Mouse (Mus musculus): ENCODE data around the gene Pikfyve. TPM values are rescaled to one million over a fixed set of nuclear protein-coding genes. Genes with fewer than 3 reads are reported as not detected.

The Pikfyve gene
- total RNA-seq, 1 experiment: 30.4 TPM

- no peak overlapping the region for H3K4me3 ChIP-seq (ENCODE audit: insufficient read depth in 1 of 2, low read depth in 1 of 2, low read length in 2 of 2, poor library complexity in 1 of 2, severe bottlenecking in 1 of 2)
- no peaks in the 10 kb centered on the region for H3K9me3 ChIP-seq (ENCODE audit: control insufficient read depth, insufficient read depth, low read depth, low read length)
- peaks cover 0 to 3% of the 10 kb centered on the region in 2 experiments; a peak in 1 of 4 replicates for H3K4me1 ChIP-seq (ENCODE audit: control insufficient read depth in 2 of 2, insufficient read depth in 2 of 2, low read length in 2 of 2, poor library complexity in 1 of 2)
- TF ChIP-seq MAFK (IDR thresholded peaks at IDR 0.05; ENCODE audit: insufficient read depth, low read depth, low read length): no peak
- TF ChIP-seq ZNF384 (IDR thresholded peaks at IDR 0.05; ENCODE audit: low read depth, low read length): no peak
- no peak for TF ChIP-seq HCFC1 (IDR thresholded peaks at IDR 0.05; ENCODE audit: borderline replicate concordance, insufficient read depth, low read length)
- TF ChIP-seq CHD2 (IDR thresholded peaks at IDR 0.05; ENCODE audit: low read depth, low read length): no peak
- TF ChIP-seq ZC3H11A (IDR thresholded peaks at IDR 0.05; ENCODE audit: borderline replicate concordance, low read depth, low read length): no peak
- H3K36me3 ChIP-seq (ENCODE audit: control insufficient read depth, insufficient read depth, low read length, poor library complexity, severe bottlenecking): peaks cover 6% of the 10 kb centered on the region
- no peak overlapping the region for H3K9ac ChIP-seq (ENCODE audit: insufficient read depth, low read depth, low read length, poor library complexity, severe bottlenecking)
- H3K27ac ChIP-seq (ENCODE audit: insufficient read depth, low read depth, low read length, poor library complexity, severe bottlenecking): no peak overlapping the region
- in situ Hi-C loops (cut with MboI; ENCODE audit: low sequenced_read_pairs in 2 of 2, unreplicated experiment in 2 of 2): no loop called here
- DNase-seq (ENCODE audit: low read depth, low spot score): no peak
Measured at GRCm38 (mm10) chr1:65176171-65176570, 10.3 kb upstream of the Pikfyve start.

DNA sequence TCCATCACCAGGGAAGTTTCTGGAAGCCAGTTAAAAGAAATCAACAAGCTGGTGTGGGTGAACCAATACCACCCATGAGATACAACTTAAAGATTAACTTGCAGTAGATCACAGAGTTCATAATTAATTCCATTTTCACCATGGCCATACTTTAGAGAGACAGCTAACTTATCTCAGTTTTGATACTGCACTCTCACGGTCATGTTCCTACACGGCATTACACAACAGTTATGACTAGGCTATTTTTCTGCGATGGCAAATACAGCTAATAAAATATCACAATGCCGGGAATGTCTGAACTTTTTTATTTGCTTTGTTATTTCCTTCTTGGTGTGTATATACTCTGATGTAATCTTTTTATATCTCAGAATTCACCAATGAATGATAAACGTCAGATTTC, 9.6 kb upstream of the Pikfyve start:
- Histone ChIP-seq H3K4me3 (ENCODE audit: insufficient read depth in 1 of 2, low read depth in 1 of 2, low read length in 2 of 2, poor library complexity in 1 of 2, severe bottlenecking in 1 of 2) (no peak overlapping the region), H3K9me3 (ENCODE audit: control insufficient read depth, insufficient read depth, low read depth, low read length) (no peaks in the 10 kb centered on the region), H3K9ac (ENCODE audit: insufficient read depth, low read depth, low read length, poor library complexity, severe bottlenecking) (no peak overlapping the region), H3K36me3 (ENCODE audit: control insufficient read depth, insufficient read depth, low read length, poor library complexity, severe bottlenecking) (peaks cover 5% of the 10 kb centered on the region), H3K4me1 (ENCODE audit: control insufficient read depth in 2 of 2, insufficient read depth in 2 of 2, low read length in 2 of 2, poor library complexity in 1 of 2) (peaks cover 0 to 3% of the 10 kb centered on the region in 2 experiments; a peak in 1 of 4 replicates), H3K27ac (ENCODE audit: insufficient read depth, low read depth, low read length, poor library complexity, severe bottlenecking) (no peak overlapping the region)
- DNase-seq (ENCODE audit: low read depth, low spot score): no peak
- in situ Hi-C loops (cut with MboI; ENCODE audit: low sequenced_read_pairs in 2 of 2, unreplicated experiment in 2 of 2): no loop called here
- no peak for TF ChIP-seq MAFK (IDR thresholded peaks at IDR 0.05; ENCODE audit: insufficient read depth, low read depth, low read length)
- no peak for TF ChIP-seq HCFC1 (IDR thresholded peaks at IDR 0.05; ENCODE audit: borderline replicate concordance, insufficient read depth, low read length)
- TF ChIP-seq ZC3H11A (IDR thresholded peaks at IDR 0.05; ENCODE audit: borderline replicate concordance, low read depth, low read length): no peak
- TF ChIP-seq CHD2 (IDR thresholded peaks at IDR 0.05; ENCODE audit: low read depth, low read length): no peak
- no peak for TF ChIP-seq ZNF384 (IDR thresholded peaks at IDR 0.05; ENCODE audit: low read depth, low read length)

- Histone ChIP-seq H3K4me1 (ENCODE audit: control insufficient read depth in 2 of 2, insufficient read depth in 2 of 2, low read length in 2 of 2, poor library complexity in 1 of 2) (peaks cover 0 to 3% of the 10 kb centered on the region in 2 experiments; a peak in 1 of 4 replicates), H3K9ac (ENCODE audit: insufficient read depth, low read depth, low read length, poor library complexity, severe bottlenecking) (no peak overlapping the region), H3K9me3 (ENCODE audit: control insufficient read depth, insufficient read depth, low read depth, low read length) (no peaks in the 10 kb centered on the region), H3K27ac (ENCODE audit: insufficient read depth, low read depth, low read length, poor library complexity, severe bottlenecking) (no peak overlapping the region), H3K4me3 (ENCODE audit: insufficient read depth in 1 of 2, low read depth in 1 of 2, low read length in 2 of 2, poor library complexity in 1 of 2, severe bottlenecking in 1 of 2) (peak overlapping the region in 1 of 2 experiments; percentile 96; a peak in 1 of 4 replicates), H3K36me3 (ENCODE audit: control insufficient read depth, insufficient read depth, low read length, poor library complexity, severe bottlenecking) (peaks cover 5% of the 10 kb centered on the region)
- in situ Hi-C loops (cut with MboI; ENCODE audit: low sequenced_read_pairs in 2 of 2, unreplicated experiment in 2 of 2): no loop called here
- TF ChIP-seq ZC3H11A (IDR thresholded peaks at IDR 0.05; ENCODE audit: borderline replicate concordance, low read depth, low read length) (no peak), CHD2 (IDR thresholded peaks at IDR 0.05; ENCODE audit: low read depth, low read length) (no peak)
- no peak for DNase-seq (ENCODE audit: low read depth, low spot score)
Measured at GRCm38 (mm10) chr1:65177452-65177851, 9.0 kb upstream of the Pikfyve start.

DNA sequence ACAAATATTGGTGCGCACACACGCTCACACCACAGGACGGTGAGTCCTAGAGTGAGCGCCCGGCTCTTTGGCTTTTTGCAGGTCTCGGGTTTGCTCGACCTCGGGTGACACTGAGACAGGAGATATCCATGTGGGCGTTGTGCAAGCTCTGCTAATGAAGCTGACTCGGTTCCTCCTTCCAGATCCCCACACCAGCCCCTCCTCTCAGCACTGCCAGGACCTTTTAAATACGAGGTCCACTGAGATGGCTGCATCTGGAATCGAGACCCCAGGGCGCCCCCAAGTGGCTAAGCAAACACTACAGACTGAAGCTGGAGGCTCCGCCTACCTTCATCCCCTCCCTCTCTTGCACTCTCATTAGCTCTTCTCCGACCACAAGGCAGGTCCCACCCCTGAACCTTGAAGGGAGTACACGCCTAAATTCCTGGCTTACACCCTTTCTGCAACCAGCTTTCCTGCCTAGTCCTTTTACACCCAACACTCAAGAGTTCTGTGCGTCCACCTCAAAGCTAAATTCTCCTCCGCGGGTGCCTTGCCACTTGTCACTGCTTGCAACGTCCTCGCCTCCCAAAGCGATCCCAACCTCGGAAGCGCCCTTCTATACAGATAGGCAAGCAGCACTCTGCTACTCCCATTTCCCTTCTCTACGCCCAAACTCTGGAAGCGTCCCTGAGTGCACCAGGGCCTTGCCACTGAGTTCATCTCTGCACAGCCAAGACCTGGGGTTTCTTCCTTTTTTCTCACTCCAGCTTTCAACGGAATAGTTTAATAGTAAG, 8.2 kb upstream of the Pikfyve start:
- in situ Hi-C loops (cut with MboI; ENCODE audit: low sequenced_read_pairs in 2 of 2, unreplicated experiment in 2 of 2): no loop called here

More for the DNA sequence above, 8.2 kb upstream of the Pikfyve start:
- H3K4me1 ChIP-seq (ENCODE audit: control insufficient read depth in 2 of 2, insufficient read depth in 2 of 2, low read length in 2 of 2, poor library complexity in 1 of 2): peaks cover 0 to 3% of the 10 kb centered on the region in 2 experiments; a peak in 1 of 4 replicates
- peak overlapping the region; percentile 86 to 96 for H3K4me3 ChIP-seq (ENCODE audit: insufficient read depth in 1 of 2, low read depth in 1 of 2, low read length in 2 of 2, poor library complexity in 1 of 2, severe bottlenecking in 1 of 2)
- no peaks in the 10 kb centered on the region for H3K9me3 ChIP-seq (ENCODE audit: control insufficient read depth, insufficient read depth, low read depth, low read length)
- H3K36me3 ChIP-seq (ENCODE audit: control insufficient read depth, insufficient read depth, low read length, poor library complexity, severe bottlenecking): peaks cover 5% of the 10 kb centered on the region
- peak overlapping the region; percentile 81 for H3K9ac ChIP-seq (ENCODE audit: insufficient read depth, low read depth, low read length, poor library complexity, severe bottlenecking)
- H3K27ac ChIP-seq (ENCODE audit: insufficient read depth, low read depth, low read length, poor library complexity, severe bottlenecking): peak overlapping the region; percentile 88
- DNase-seq (ENCODE audit: low read depth, low spot score): peak; percentile 98
- TF ChIP-seq HCFC1 (IDR thresholded peaks at IDR 0.05; ENCODE audit: borderline replicate concordance, insufficient read depth, low read length) (peak; percentile 58; the same call in 1 of the 2 replicates), CHD2 (IDR thresholded peaks at IDR 0.05; ENCODE audit: low read depth, low read length) (no peak), MAFK (IDR thresholded peaks at IDR 0.05; ENCODE audit: insufficient read depth, low read depth, low read length) (no peak), ZNF384 (IDR thresholded peaks at IDR 0.05; ENCODE audit: low read depth, low read length) (no peak), ZC3H11A (IDR thresholded peaks at IDR 0.05; ENCODE audit: borderline replicate concordance, low read depth, low read length) (no peak)

Data from ES-E14 (cell line).